Mouse (Mus musculus) thymus, postnatal 0 days (tissue): ENCODE measurements at regions not wholly inside any gene's neighbourhood (a gene's known extent, or its start where the extent isn't known, plus 50 kb on each side); places are given as distances from the start of the nearest gene placed in this dataset. TPM values are rescaled to one million over a fixed set of nuclear protein-coding genes. Genes with fewer than 3 reads are reported as not detected.

Experiments used
- microRNA-seq: library from miRNA; unstranded; fragments of <30 nt; microRNA quantifications from one replicate; pipeline ENCODE4, GENCODE M21; 2016; ENCODE audit warnings: borderline number of aligned reads

Small RNA genes lying in the stretch of these regions (microRNA-seq; reads per million reads assigned to microRNA genes)
- not detected for gene Gm24979
